Mouse (Mus musculus): ENCODE measurements around the gene Gabrb3. TPM values are rescaled to one million over a fixed set of nuclear protein-coding genes. Genes with fewer than 3 reads are reported as not detected.
"Not testable (repeated sequence)": the region's sequence is repeated elsewhere in the genome, so short reads cannot be mapped to it uniquely, and the experiment has no call there.

Gene Gabrb3
- total RNA-seq, 2 experiments from 2014 or later = 0.64 to 1.1 TPM

DNA sequence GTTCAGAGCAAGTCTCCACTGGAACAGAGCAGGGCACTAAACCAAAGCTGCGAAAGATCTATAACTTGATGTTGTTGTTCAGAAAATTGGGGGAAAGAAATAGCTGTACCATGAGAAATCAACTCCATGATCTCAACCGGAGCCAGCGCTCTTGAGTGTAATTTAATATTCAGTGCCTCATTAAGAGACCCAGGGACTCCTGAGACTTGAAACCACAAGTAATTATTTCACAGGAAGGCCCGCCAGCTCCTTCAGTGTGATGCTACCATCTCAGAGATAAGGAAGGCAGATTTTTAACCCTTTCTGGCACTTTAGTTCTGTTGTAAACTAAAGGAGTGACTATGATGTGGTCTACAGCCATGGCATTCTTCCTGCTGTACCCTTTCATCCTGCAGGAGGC, 270.3 kb downstream of the Gabrb3 start:
- DNase-seq = no peak
- intact Hi-C loops (cut with DNase I) = loop anchor here (10.0 kb wide), 1 partner anchor 55 kb away; no protein-coding TSS in a partner anchor

DNA sequence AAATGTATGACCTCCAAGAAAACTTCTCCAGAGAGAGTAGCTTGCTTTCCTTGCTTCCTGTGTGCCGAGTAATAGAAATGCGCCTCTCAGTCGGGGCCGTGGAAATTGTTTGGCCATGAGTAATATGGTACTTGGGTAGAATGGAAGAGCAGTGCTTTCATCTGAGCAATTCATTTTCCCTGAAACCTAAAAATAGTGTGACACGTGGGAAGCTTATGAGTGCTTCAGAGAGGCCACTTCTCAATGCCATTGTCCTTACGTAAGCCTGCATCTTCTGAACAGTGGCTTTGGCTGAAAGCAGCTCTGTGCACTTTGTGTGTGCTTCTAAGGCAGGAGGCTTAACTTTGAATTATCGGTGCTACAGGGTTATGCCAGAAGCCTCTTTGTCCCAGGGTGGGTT, 280.9 kb downstream of the Gabrb3 start:
- DNase-seq = peak; percentile 45 to 60

DNA sequence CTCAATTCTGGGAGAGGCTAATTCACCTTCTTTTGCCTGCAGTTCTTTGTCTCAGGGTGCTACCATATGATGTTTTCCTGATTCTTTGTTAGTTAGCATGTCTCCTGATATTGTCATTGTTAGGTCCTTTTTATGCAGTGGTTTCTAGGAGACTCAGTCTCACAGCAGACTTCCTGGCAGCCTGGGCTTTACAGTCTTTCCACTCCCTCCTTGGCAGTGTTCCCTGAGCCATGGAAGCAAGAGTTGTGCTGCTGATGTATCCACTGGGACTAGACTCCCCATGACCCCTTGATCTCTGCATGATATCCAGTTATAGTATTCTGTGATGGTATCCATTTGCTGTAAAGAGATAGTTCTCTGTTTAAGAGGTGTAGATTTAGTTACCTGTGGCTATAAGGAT, 281.6 kb downstream of the Gabrb3 start:
- DNase-seq = peak; percentile 22 to 42
- intact Hi-C loops (cut with DNase I) = loop anchor here (10.0 kb wide), 1 partner anchor 84 kb away; no protein-coding TSS in a partner anchor

More for the DNA sequence above, 280.9 kb downstream of the Gabrb3 start:
- intact Hi-C loops (cut with DNase I) = loop anchor here (10.0 kb wide), 1 partner anchor 84 kb away; no protein-coding TSS in a partner anchor

DNA sequence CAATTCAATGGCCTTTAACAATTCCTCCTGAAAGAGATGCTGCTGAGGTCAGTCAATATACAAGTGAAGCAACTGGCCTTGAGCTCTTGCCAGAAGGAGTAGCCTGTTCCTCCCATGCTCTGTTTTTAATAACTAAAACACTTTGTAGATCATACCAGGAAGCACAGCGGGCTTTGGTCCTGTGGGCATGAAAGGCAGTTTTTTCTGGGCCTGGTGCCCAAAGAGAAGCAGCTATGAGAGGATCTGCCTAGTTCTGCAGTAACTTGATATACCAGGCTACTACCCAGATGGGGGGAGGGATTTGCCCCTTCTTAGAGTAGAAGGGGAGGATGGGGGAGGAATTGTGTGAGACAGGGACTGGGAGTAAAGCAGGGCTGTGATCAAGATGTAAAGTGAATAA, 284.1 kb downstream of the Gabrb3 start:
- intact Hi-C loops (cut with DNase I) = loop anchor here (10.0 kb wide), 1 partner anchor 81 kb away; no protein-coding TSS in a partner anchor
- DNase-seq = peak; percentile 59 to 73

DNA sequence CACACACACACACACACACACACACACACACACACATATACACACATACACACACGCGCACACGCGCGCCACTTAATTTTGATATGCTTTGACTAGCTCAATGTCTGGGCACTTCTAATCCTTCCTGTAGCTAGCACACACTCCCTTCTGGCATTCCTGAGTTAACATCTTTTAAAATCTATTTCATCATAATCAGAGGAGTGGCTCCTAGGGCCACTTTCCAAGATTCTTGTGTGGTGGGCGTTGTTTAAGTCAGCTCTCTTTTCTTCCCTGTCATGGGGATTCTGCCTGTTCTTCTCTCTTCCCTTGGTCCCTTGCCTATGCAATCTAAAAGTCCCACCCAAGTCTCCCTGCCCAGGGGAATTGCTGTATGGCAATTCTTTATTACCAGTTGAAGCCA, 286.6 kb downstream of the Gabrb3 start:
- DNase-seq = no peak
- intact Hi-C loops (cut with DNase I) = loop anchor here (10.0 kb wide), 1 partner anchor 79 kb away; no protein-coding TSS in a partner anchor

DNA sequence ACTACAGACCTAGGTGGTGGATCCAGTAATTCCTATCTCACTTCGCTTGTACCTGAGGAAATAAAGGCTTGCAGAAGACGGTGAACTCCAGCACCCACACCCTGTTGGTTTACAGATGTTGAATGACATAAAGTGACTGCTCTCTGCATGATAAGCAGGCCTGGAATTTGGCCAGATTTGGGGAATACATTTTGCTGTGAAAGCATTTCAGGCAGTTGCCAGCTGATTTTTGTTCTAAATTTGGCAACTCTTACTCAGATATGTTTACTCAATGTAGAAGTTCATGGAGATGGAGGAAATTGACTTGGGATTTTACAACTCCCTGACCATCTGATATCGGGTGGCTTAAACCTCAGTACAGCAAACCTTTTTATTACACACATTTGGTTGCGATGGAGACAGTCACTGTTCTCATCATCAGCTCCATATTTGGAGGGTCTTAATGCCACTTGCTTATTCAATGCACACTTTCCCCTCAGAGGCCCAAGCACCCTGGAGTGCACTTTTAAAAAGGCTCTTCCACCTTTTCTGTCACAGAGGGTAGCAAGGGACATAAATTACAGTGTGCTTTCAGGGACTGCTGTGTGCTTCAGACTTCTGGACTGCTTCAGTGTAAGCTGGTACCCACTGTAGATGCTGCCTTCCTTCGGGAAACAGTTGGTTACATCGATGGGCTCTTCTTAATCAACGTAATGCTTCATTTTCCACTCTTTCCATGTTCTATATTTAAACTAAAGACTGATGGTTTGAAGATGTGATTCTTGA, 287.7 kb downstream of the Gabrb3 start:
- intact Hi-C loops (cut with DNase I) = loop anchor here (10.0 kb wide), 1 partner anchor 78 kb away; no protein-coding TSS in a partner anchor
- peak; percentile 14 to 25 for DNase-seq

DNA sequence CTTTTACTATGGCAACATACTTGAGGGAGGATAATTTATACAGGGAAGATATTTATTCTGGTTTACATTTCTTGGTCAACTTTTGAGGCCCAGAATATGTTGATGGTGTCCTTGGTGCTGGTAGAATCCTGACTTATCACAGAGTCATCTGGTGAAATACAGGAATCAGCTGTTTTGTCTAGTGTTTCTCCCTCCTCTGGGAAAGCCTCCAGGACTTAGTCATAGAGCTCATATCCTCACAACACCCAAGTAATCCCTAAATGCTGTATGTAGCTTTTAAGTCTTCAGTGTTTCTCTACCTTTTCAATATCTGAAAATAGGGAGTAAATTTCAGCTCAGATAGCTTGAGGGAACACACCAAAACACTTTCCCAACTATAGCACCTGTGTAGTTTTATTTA, 292.2 kb downstream of the Gabrb3 start:
- intact Hi-C loops (cut with DNase I) = no loop called here
- DNase-seq = no peak

DNA sequence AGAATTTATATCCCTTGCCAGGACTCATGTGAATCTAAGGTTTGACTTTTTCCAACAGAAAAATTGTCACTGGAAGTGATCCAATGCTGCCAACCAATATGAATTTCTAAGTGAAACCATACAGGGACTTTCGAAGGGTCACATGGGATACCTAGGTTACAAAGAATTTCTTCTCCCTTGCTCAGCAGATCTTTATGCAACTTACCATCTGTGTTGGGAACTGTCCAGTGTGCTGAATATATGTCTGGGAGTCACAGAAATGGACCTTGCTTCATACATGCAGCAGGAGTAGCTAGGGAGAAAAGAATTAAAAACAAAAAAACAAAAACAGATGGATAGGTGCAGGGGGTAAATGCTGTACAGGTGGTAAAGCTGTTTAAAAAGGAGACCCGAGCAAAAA, 327.3 kb downstream of the Gabrb3 start:
- DNase-seq = peak; percentile 2 to 10

DNA sequence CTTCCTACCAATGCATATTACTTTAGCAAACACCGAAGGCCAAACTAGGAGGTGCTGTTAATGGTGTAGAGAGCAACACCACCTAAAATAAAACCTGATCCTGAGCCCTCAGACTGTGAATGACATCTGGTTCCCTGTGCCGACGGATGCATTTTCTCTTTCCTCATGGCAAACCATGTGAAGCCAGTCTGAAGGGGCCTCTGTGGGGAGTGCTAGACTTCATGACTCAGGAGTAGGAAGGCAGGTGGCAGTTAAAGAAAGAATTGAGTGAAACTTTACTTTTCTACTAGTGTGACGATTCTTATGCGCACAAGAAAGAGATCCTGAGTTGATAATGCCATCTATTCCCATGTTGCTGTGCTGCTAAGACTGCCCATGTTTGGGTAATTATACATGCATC, 341.0 kb downstream of the Gabrb3 start:
- DNase-seq = no peak
- intact Hi-C loops (cut with DNase I) = no loop called here

More for the DNA sequence above, 327.3 kb downstream of the Gabrb3 start:
- intact Hi-C loops (cut with DNase I) = loop anchor here (10.0 kb wide), 1 partner anchor 62 kb away; no protein-coding TSS in a partner anchor

DNA sequence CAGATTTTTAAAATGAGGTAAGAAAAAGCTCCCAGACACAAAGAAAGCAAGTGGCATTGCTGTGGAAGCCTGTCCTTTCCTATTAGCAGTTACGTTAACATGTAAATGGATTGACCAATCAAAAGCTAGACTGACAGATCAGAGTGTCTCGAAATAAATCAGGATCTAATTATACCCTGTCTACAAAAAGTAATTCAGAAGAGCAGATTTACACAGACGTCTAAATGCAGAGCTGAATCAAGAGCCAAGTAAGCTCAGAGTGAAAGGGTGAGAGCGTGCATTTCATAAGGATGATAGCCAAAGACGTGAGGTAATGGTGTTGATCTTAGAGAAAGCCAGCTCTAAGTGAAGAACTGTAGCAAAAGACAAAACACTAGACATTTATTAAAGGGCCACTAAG, 359.3 kb downstream of the Gabrb3 start:
- intact Hi-C loops (cut with DNase I) = no loop called here
- peak; percentile 1 to 2 for DNase-seq

DNA sequence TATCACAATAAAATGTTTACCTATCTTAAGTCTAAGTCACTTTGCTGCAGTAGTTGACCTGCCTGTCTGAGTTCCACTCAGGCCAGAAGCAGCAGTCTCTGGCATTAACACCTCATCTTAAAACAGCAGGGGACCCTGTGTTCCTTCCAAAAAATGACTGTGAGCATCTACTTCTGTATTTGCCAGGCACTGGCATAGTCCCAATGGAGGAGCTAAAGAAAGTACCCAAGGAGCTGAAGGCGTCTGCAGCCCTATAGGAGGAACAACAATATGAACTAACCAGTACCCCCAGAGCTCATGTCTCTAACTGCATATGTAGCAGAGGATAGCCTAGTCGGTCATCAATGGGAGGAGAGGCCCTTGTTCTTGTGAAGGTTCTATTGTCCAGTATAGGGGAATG, 366.6 kb downstream of the Gabrb3 start:
- not testable (repeated sequence) for DNase-seq
- intact Hi-C loops (cut with DNase I) = loop anchor here (10.0 kb wide), 1 partner anchor 81 kb away; no protein-coding TSS in a partner anchor

DNA sequence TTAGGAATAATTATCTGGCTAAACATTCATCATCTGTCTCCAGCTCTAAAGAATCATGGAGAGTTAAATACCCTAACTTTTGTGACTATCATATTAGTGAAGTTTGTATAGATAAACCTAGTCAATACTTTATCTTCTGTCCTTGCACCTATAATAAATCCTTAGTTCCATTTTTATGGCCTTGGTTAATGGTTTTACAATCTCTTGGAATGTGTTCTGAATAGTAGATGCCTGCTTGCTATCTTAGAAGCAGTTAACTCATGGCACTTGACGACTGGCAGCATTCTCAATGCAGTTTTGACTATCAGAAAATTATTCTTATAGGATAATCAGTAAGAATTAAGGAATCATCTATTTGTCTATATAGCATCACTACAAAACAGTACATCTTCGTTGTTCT, 368.0 kb downstream of the Gabrb3 start:
- DNase-seq = no peak
- intact Hi-C loops (cut with DNase I) = loop anchor here (10.0 kb wide), 1 partner anchor 83 kb away; no protein-coding TSS in a partner anchor

DNA sequence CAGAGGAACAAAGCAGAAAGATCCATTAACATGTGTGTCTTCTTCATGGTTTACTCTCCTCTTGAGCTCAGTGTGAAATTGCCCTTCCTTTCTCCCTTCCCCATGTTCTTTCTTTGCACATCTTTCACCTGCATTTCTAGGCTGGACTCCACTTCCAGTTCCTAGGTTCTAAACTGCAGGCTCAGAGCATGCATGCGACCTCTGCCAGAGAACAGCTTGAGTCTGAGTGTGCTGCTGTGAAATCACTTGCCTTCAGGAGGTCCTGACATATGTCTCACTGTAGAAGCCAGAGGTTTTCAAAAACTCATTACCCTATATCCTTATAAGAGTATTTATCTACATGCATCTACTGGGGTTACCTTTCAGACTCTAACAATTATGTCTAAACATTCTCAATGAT, 383.8 kb downstream of the Gabrb3 start:
- no peak for DNase-seq
- intact Hi-C loops (cut with DNase I) = no loop called here

DNA sequence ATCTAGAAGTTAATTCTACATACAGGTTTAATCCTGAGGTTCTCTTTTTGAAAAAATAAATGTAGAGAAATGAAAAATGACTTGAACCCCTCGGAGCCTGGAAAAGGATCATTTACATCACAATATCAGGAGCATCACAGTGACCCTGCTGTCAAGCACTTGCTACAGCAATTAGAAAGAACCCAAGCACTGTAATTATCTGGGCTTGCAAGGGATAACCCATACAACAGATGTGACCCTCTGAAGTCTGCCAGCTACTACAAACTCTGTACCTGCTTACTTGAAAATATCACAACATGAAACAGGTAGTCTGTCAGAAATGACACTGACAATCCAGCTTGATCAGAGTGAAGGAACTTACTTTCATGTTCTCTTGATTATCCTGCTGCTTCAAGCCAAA, 394.2 kb downstream of the Gabrb3 start:
- no peak for DNase-seq
- intact Hi-C loops (cut with DNase I) = no loop called here

DNA sequence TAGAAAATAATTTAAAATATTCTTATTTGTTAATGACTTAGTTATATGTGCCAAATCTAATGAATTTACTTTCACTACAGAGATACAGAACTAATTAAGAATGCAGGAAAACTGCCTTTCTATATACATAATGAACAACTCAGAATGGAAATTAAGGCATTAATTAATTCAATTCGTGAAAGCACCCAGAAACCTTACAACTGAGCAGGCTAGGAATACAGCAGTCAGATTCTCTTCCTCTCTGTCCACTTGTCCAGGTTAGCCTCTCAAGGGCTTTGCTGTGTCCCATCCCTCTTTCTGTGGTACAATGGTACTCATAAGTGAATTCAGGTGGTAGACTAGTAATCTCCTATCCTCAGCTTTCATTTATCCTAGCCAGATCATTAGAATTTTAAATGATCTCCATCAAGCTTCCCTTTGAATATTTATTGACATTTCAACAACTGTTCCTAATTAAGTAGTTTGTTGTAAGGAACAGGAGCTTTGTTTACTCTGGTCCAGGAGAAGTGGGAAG, 422.9 kb downstream of the Gabrb3 start:
- intact Hi-C loops (cut with DNase I) = no loop called here
- DNase-seq = no peak

DNA sequence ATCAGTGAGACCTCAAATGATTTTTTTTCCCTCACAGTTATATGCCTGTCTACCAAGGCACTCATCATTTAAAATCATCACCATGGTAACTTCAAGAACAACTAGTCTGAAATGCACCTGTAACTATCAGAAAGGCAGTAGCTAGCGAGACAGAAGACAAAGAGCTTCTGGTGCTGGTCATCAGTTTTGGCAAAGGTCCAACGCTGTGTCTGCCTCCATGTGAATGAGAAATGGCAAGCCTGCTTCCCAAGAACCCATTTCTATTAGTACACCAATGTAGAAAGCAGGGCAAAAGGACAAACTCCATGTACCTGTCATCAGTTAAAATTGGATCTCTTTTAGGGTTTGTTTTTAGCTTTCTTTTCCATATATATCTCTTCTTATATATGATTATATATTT, 448.5 kb downstream of the Gabrb3 start:
- intact Hi-C loops (cut with DNase I) = no loop called here
- no peak for DNase-seq

Small RNAs within 50 kb of the gene (microRNA-seq; reads per million reads assigned to microRNA genes)
- gene Mir6389 = 0 reads per million in 2 experiments

Other genes with a start within 250 kb of the Gabrb3 start
- gene Gabrg3, start 32.5 kb upstream of the Gabrb3 start, total RNA-seq (2021) = under 1 TPM; 0.07 to 0.10 TPM
- not detected for gene Gabra5, start 90.4 kb downstream of the Gabrb3 start, total RNA-seq (2021)